Comparison of ENCODE assay signal across 17 mouse cellular contexts in genomic region chr5:115124690-115125089, GRCm38 (mm10). TPM values are rescaled to one million over a fixed set of nuclear protein-coding genes. Genes with fewer than 3 reads are reported as not detected.
DNase-seq lines count a peak whose midpoint lies in the region; ATAC-seq and TF ChIP-seq lines count a peak whose summit lies in the region.
"Had no signal": no experiment of that assay in that cellular context is flagged by ENCODE, and none has a peak within 500 bp of the region (broad histone marks: within the 10 kb centered on the region; RNA-seq: fewer than 3 reads in every experiment).

No protein-coding gene starts in this region.

- H3K4me1 ChIP-seq in embryonic facial prominence, embryonic 13.5 days, result peaks cover 12% of the 10 kb centered on the region
- H3K4me1 ChIP-seq in embryonic facial prominence, embryonic 10.5 days, result peaks cover 12% of the 10 kb centered on the region
- peaks cover 10% of the 10 kb centered on the region; the same call in 1 of the 2 replicates for H3K4me1 ChIP-seq in hindbrain, embryonic 12.5 days
- peaks cover 9% of the 10 kb centered on the region for H3K4me1 ChIP-seq in hindbrain, embryonic 16.5 days (ENCODE audit: control insufficient read depth, insufficient read depth, low read depth, low read length)
- H3K4me1 ChIP-seq in liver, postnatal 0 days (ENCODE audit: insufficient read depth), result no peaks in the 10 kb centered on the region
- no peaks in the 10 kb centered on the region; the same call in 1 of the 2 replicates for H3K4me1 ChIP-seq in liver, embryonic 11.5 days (replicated peaks; ENCODE audit: control insufficient read depth, insufficient read depth, low read length)
- H3K4me1 ChIP-seq in hindbrain, postnatal 0 days (ENCODE audit: insufficient read depth, low read length), result 0 out of 2 replicates have a peak, but pooled peaks cover 3% of the 10 kb centered on the region

- H3K4me2 ChIP-seq in embryonic facial prominence, embryonic 13.5 days, result no peak overlapping the region
- H3K4me2 ChIP-seq in hindbrain, embryonic 12.5 days (replicated peaks), result no peak overlapping the region
- H3K4me2 ChIP-seq in hindbrain, embryonic 16.5 days (ENCODE audit: low read length), result no peak overlapping the region
- no peak overlapping the region for H3K4me2 ChIP-seq in liver, postnatal 0 days (ENCODE audit: low read depth, low read length)
- no peak overlapping the region for H3K4me2 ChIP-seq in liver, embryonic 11.5 days
- H3K4me2 ChIP-seq in hindbrain, postnatal 0 days (ENCODE audit: low read depth, low read length), result no peak overlapping the region

- no peak for ATAC-seq in embryonic facial prominence, embryonic 13.5 days (ENCODE audit: insufficient number of reproducible peaks, insufficient read depth, low FRiP score, low TSS enrichment, low read depth)
- ATAC-seq in hindbrain, embryonic 12.5 days (ENCODE audit: low FRiP score), result no peak
- ATAC-seq in hindbrain, embryonic 16.5 days, result no peak
- ATAC-seq in liver, postnatal 0 days, result no peak
- ATAC-seq in liver, embryonic 11.5 days (replicated peaks; ENCODE audit: low FRiP score), result no peak
- ATAC-seq in hindbrain, postnatal 0 days, result 0 out of 2 replicates have a peak, but pooled peaks have one; percentile 16

- no peak for DNase-seq in embryonic facial prominence, embryonic 10.5 days (ENCODE audit: low spot score)
- DNase-seq in liver, postnatal 0 days, result peak; percentile 14
- no peak for DNase-seq in liver, embryonic 11.5 days (ENCODE audit: low spot score)
- no peak for DNase-seq in hindbrain, postnatal 0 days (ENCODE audit: low spot score)
- DNase-seq in spleen, postnatal 36 days (ENCODE audit: low spot score in 2 of 2), result no peak

- peaks cover 65% of the 10 kb centered on the region for H3K36me3 ChIP-seq in embryonic facial prominence, embryonic 13.5 days
- H3K36me3 ChIP-seq in embryonic facial prominence, embryonic 10.5 days (replicated peaks), result peaks cover 80% of the 10 kb centered on the region
- H3K36me3 ChIP-seq in hindbrain, embryonic 12.5 days, result peaks cover 55% of the 10 kb centered on the region
- peaks cover 24% of the 10 kb centered on the region for H3K36me3 ChIP-seq in hindbrain, embryonic 16.5 days (ENCODE audit: control insufficient read depth, insufficient read depth, low read length)
- H3K36me3 ChIP-seq in liver, postnatal 0 days (replicated peaks; ENCODE audit: insufficient read depth, low read length), result peaks cover 27% of the 10 kb centered on the region
- peaks cover 22% of the 10 kb centered on the region for H3K36me3 ChIP-seq in liver, embryonic 11.5 days (ENCODE audit: control insufficient read depth, insufficient read depth, low read length)
- H3K36me3 ChIP-seq in hindbrain, postnatal 0 days (ENCODE audit: insufficient read depth, low read length), result peaks cover 37% of the 10 kb centered on the region

- no peak overlapping the region for H3K27ac ChIP-seq in embryonic facial prominence, embryonic 13.5 days
- no peak overlapping the region; the same call in 1 of the 2 replicates for H3K27ac ChIP-seq in embryonic facial prominence, embryonic 10.5 days (replicated peaks)
- H3K27ac ChIP-seq in hindbrain, embryonic 12.5 days, result peak overlapping the region; percentile 30; the same call in 1 of the 2 replicates
- H3K27ac ChIP-seq in hindbrain, embryonic 16.5 days (ENCODE audit: low read depth, low read length), result no peak overlapping the region
- no peak overlapping the region for H3K27ac ChIP-seq in liver, postnatal 0 days (ENCODE audit: low read depth)
- no peak overlapping the region for H3K27ac ChIP-seq in liver, embryonic 11.5 days (ENCODE audit: low read depth, low read length)
- H3K27ac ChIP-seq in hindbrain, postnatal 0 days, result peak overlapping the region; percentile 67; the same call in 1 of the 2 replicates
- H3K27ac ChIP-seq: liver, embryonic 14.5 days had no signal

- no peak for TF ChIP-seq CTCF in liver, postnatal 0 days (IDR thresholded peaks at IDR 0.05; ENCODE audit: low read depth)
- TF ChIP-seq CTCF in hindbrain, postnatal 0 days (IDR thresholded peaks at IDR 0.05; ENCODE audit: low read depth), result no peak

- WGBS in embryonic facial prominence, embryonic 13.5 days, result 92% methylated on average over 6 of the region's 6 CpGs
- 92% methylated on average over 6 of the region's 6 CpGs for WGBS in embryonic facial prominence, embryonic 10.5 days
- 97% methylated on average over 6 of the region's 6 CpGs for WGBS in hindbrain, embryonic 12.5 days
- 94% methylated on average over 6 of the region's 6 CpGs for WGBS in hindbrain, embryonic 16.5 days
- 80% methylated on average over 6 of the region's 6 CpGs for WGBS in liver, postnatal 0 days (ENCODE audit: insufficient replicate concordance)
- WGBS in liver, embryonic 11.5 days, result 87% methylated on average over 6 of the region's 6 CpGs
- WGBS in hindbrain, postnatal 0 days, result 93% methylated on average over 6 of the region's 6 CpGs

- H3K27me3 ChIP-seq in embryonic facial prominence, embryonic 13.5 days, result no peaks in the 10 kb centered on the region
- no peaks in the 10 kb centered on the region for H3K27me3 ChIP-seq in embryonic facial prominence, embryonic 10.5 days (replicated peaks; ENCODE audit: low read depth, poor library complexity, severe bottlenecking)
- H3K27me3 ChIP-seq in hindbrain, embryonic 12.5 days, result no peaks in the 10 kb centered on the region
- no peaks in the 10 kb centered on the region for H3K27me3 ChIP-seq in hindbrain, embryonic 16.5 days (replicated peaks; ENCODE audit: control insufficient read depth, insufficient read depth, low read length)
- no peaks in the 10 kb centered on the region for H3K27me3 ChIP-seq in liver, postnatal 0 days (ENCODE audit: insufficient read depth, low read length)
- H3K27me3 ChIP-seq in liver, embryonic 11.5 days (replicated peaks; ENCODE audit: control insufficient read depth, insufficient read depth, low read length), result no peaks in the 10 kb centered on the region
- H3K27me3 ChIP-seq in hindbrain, postnatal 0 days (ENCODE audit: insufficient read depth, low read length), result no peaks in the 10 kb centered on the region
- H3K27me3 ChIP-seq: limb, embryonic 13.5 days had no signal

- no peak overlapping the region for H3K4me3 ChIP-seq in embryonic facial prominence, embryonic 13.5 days
- H3K4me3 ChIP-seq in embryonic facial prominence, embryonic 10.5 days, result no peak overlapping the region; the same call in 1 of the 2 replicates
- H3K4me3 ChIP-seq in hindbrain, embryonic 12.5 days, result no peak overlapping the region
- no peak overlapping the region for H3K4me3 ChIP-seq in hindbrain, embryonic 16.5 days (ENCODE audit: low read length)
- no peak overlapping the region for H3K4me3 ChIP-seq in liver, postnatal 0 days (ENCODE audit: low read depth, low read length)
- no peak overlapping the region for H3K4me3 ChIP-seq in liver, embryonic 11.5 days (ENCODE audit: low read depth, low read length)
- no peak overlapping the region for H3K4me3 ChIP-seq in hindbrain, postnatal 0 days (ENCODE audit: low read length)
- H3K4me3 ChIP-seq: limb, embryonic 13.5 days had no signal

- H3K9me3 ChIP-seq in embryonic facial prominence, embryonic 13.5 days, result no peaks in the 10 kb centered on the region
- H3K9me3 ChIP-seq in embryonic facial prominence, embryonic 10.5 days, result no peaks in the 10 kb centered on the region
- no peaks in the 10 kb centered on the region for H3K9me3 ChIP-seq in hindbrain, embryonic 12.5 days (replicated peaks)
- no peaks in the 10 kb centered on the region for H3K9me3 ChIP-seq in hindbrain, embryonic 16.5 days (ENCODE audit: control insufficient read depth, low read length)
- no peaks in the 10 kb centered on the region for H3K9me3 ChIP-seq in liver, postnatal 0 days (ENCODE audit: low read length)
- no peaks in the 10 kb centered on the region for H3K9me3 ChIP-seq in liver, embryonic 11.5 days (ENCODE audit: control insufficient read depth, low read length)
- no peaks in the 10 kb centered on the region for H3K9me3 ChIP-seq in hindbrain, postnatal 0 days (ENCODE audit: low read length)
- H3K9me3 ChIP-seq: G1E; limb, embryonic 13.5 days had no signal

- no peak for TF ChIP-seq EP300 in liver, postnatal 0 days (IDR thresholded peaks at IDR 0.05; ENCODE audit: low read depth)

- 0 out of 2 replicates have a peak overlapping the region, but pooled peaks have one; percentile 17 for H3K9ac ChIP-seq in embryonic facial prominence, embryonic 13.5 days
- no peak overlapping the region for H3K9ac ChIP-seq in hindbrain, embryonic 12.5 days
- no peak overlapping the region for H3K9ac ChIP-seq in hindbrain, embryonic 16.5 days (ENCODE audit: low read depth, low read length)
- no peak overlapping the region for H3K9ac ChIP-seq in liver, postnatal 0 days (replicated peaks)
- no peak overlapping the region for H3K9ac ChIP-seq in liver, embryonic 11.5 days (ENCODE audit: low read depth, low read length)
- H3K9ac ChIP-seq in hindbrain, postnatal 0 days (replicated peaks; ENCODE audit: low read length), result no peak overlapping the region
- H3K9ac ChIP-seq: limb, embryonic 13.5 days; liver, embryonic 14.5 days had no signal

RNA-seq across cellular contexts. Expression of gene Acads, which starts 5.5 kb away (rescaled TPM):
- polyA plus RNA-seq in embryonic facial prominence, embryonic 13.5 days (2015; fragmentation: Nextera tagmentation; extraction: Ambion mirVana), result 48.2 and 52.5 TPM in 2 replicates
- 72.6 and 78.7 TPM in 2 replicates for polyA plus RNA-seq in embryonic facial prominence, embryonic 10.5 days (2016; fragmentation: Nextera tagmentation; extraction: Ambion mirVana)
- polyA plus RNA-seq in hindbrain, embryonic 12.5 days (2016; fragmentation: Nextera tagmentation; extraction: Ambion mirVana), result 38.7 and 41.9 TPM in 2 replicates
- polyA plus RNA-seq in hindbrain, embryonic 16.5 days (2015; fragmentation: Nextera tagmentation; extraction: Ambion mirVana), result 20.7 and 22.0 TPM in 2 replicates
- polyA plus RNA-seq in liver, postnatal 0 days (2015; fragmentation: Nextera tagmentation; extraction: Ambion mirVana), result 87.9 and 93.4 TPM in 2 replicates
- polyA plus RNA-seq in liver, embryonic 11.5 days (2014; fragmentation: Nextera tagmentation; extraction: Ambion mirVana), result 35.5 and 37.4 TPM in 2 replicates
- 30.3 and 32.5 TPM in 2 replicates for total RNA-seq in hindbrain, postnatal 0 days (2014; rRNA removed)
- 22.1 and 25.3 TPM in 2 replicates for polyA plus RNA-seq in hindbrain, postnatal 0 days (2015; fragmentation: Nextera tagmentation; extraction: Ambion mirVana)

RNA-seq across cellular contexts. Expression of gene Unc119b, which starts 10.1 kb away (rescaled TPM):
- 43.5 and 44.4 TPM in 2 replicates for polyA plus RNA-seq in embryonic facial prominence, embryonic 13.5 days (2015; fragmentation: Nextera tagmentation; extraction: Ambion mirVana)
- polyA plus RNA-seq in embryonic facial prominence, embryonic 10.5 days (2016; fragmentation: Nextera tagmentation; extraction: Ambion mirVana), result 63.5 and 68.7 TPM in 2 replicates
- polyA plus RNA-seq in hindbrain, embryonic 12.5 days (2016; fragmentation: Nextera tagmentation; extraction: Ambion mirVana), result 57.5 and 62.0 TPM in 2 replicates
- polyA plus RNA-seq in hindbrain, embryonic 16.5 days (2015; fragmentation: Nextera tagmentation; extraction: Ambion mirVana), result 31.5 and 36.8 TPM in 2 replicates
- 6.9 and 8.0 TPM in 2 replicates for polyA plus RNA-seq in liver, postnatal 0 days (2015; fragmentation: Nextera tagmentation; extraction: Ambion mirVana)
- 26.8 and 27.3 TPM in 2 replicates for polyA plus RNA-seq in liver, embryonic 11.5 days (2014; fragmentation: Nextera tagmentation; extraction: Ambion mirVana)
- total RNA-seq in hindbrain, postnatal 0 days (2014; rRNA removed), result 27.0 and 32.1 TPM in 2 replicates
- 22.5 and 23.4 TPM in 2 replicates for polyA plus RNA-seq in hindbrain, postnatal 0 days (2015; fragmentation: Nextera tagmentation; extraction: Ambion mirVana)

RNA-seq across cellular contexts. Expression of gene Gm10401, which starts 26.6 kb away (rescaled TPM):
- 44.5 TPM in 2 replicates for polyA plus RNA-seq in embryonic facial prominence, embryonic 13.5 days (2015; fragmentation: Nextera tagmentation; extraction: Ambion mirVana)
- polyA plus RNA-seq in embryonic facial prominence, embryonic 10.5 days (2016; fragmentation: Nextera tagmentation; extraction: Ambion mirVana), result 20.8 and 25.5 TPM in 2 replicates
- 22.3 and 30.3 TPM in 2 replicates for polyA plus RNA-seq in hindbrain, embryonic 12.5 days (2016; fragmentation: Nextera tagmentation; extraction: Ambion mirVana)
- polyA plus RNA-seq in hindbrain, embryonic 16.5 days (2015; fragmentation: Nextera tagmentation; extraction: Ambion mirVana), result 32.2 and 35.9 TPM in 2 replicates
- 6.0 and 6.6 TPM in 2 replicates for polyA plus RNA-seq in liver, postnatal 0 days (2015; fragmentation: Nextera tagmentation; extraction: Ambion mirVana)
- polyA plus RNA-seq in liver, embryonic 11.5 days (2014; fragmentation: Nextera tagmentation; extraction: Ambion mirVana), result 19.5 and 25.1 TPM in 2 replicates
- not detected in 2 replicates for total RNA-seq in hindbrain, postnatal 0 days (2014; rRNA removed)
- 38.5 and 39.3 TPM in 2 replicates for polyA plus RNA-seq in hindbrain, postnatal 0 days (2015; fragmentation: Nextera tagmentation; extraction: Ambion mirVana)
- total RNA-seq: adrenal gland, postnatal 14 days; gastrocnemius, adult 18-20 months; heart, postnatal 4 days; left cerebral cortex, adult 8-10 months had no signal
- polyA plus RNA-seq: brain, embryonic 14.5 days; G1E; kidney, adult 2 months had no signal

RNA-seq across cellular contexts. Expression of gene Mlec, which starts 33.3 kb away (rescaled TPM):
- polyA plus RNA-seq in embryonic facial prominence, embryonic 13.5 days (2015; fragmentation: Nextera tagmentation; extraction: Ambion mirVana), result 73.4 and 79.0 TPM in 2 replicates
- 73.6 and 80.6 TPM in 2 replicates for polyA plus RNA-seq in embryonic facial prominence, embryonic 10.5 days (2016; fragmentation: Nextera tagmentation; extraction: Ambion mirVana)
- 65.0 and 72.9 TPM in 2 replicates for polyA plus RNA-seq in hindbrain, embryonic 12.5 days (2016; fragmentation: Nextera tagmentation; extraction: Ambion mirVana)
- polyA plus RNA-seq in hindbrain, embryonic 16.5 days (2015; fragmentation: Nextera tagmentation; extraction: Ambion mirVana), result 23.8 and 31.5 TPM in 2 replicates
- 8.2 and 10.1 TPM in 2 replicates for polyA plus RNA-seq in liver, postnatal 0 days (2015; fragmentation: Nextera tagmentation; extraction: Ambion mirVana)
- polyA plus RNA-seq in liver, embryonic 11.5 days (2014; fragmentation: Nextera tagmentation; extraction: Ambion mirVana), result 56.2 and 59.5 TPM in 2 replicates
- total RNA-seq in hindbrain, postnatal 0 days (2014; rRNA removed), result 65.5 and 80.9 TPM in 2 replicates
- polyA plus RNA-seq in hindbrain, postnatal 0 days (2015; fragmentation: Nextera tagmentation; extraction: Ambion mirVana), result 15.5 and 20.6 TPM in 2 replicates

Comparison
In these comparisons a context has a peak if more than half of its experiments do, and no peak if none do; other contexts are left out.
1. H3K27ac ChIP-seq: peak in hindbrain, embryonic 12.5 days (single experiment) and hindbrain, postnatal 0 days (single experiment); none in embryonic facial prominence, embryonic 13.5 days (single experiment), embryonic facial prominence, embryonic 10.5 days (single experiment), hindbrain, embryonic 16.5 days (single experiment), liver, postnatal 0 days (single experiment) and liver, embryonic 11.5 days (single experiment).